Mouse (Mus musculus): ENCODE results near the gene 4930502E18Rik.
"Not testable (repeated sequence)": the region's sequence is repeated elsewhere in the genome, so short reads cannot be mapped to it uniquely, and the experiment has no call there.

The 4930502E18Rik gene

GRCm38 (mm10) chrX:53724596-53724995 is at the start of gene 4930502E18Rik:
TSS of gene 4930502E18Rik (plus strand) at chrX:53724826.
- DNase-seq, result no peak

GRCm38 (mm10) chrX:53676943-53677342 is 47.7 kb upstream of the 4930502E18Rik start:
- DNase-seq, result peak; percentile 23 to 77

DNA sequence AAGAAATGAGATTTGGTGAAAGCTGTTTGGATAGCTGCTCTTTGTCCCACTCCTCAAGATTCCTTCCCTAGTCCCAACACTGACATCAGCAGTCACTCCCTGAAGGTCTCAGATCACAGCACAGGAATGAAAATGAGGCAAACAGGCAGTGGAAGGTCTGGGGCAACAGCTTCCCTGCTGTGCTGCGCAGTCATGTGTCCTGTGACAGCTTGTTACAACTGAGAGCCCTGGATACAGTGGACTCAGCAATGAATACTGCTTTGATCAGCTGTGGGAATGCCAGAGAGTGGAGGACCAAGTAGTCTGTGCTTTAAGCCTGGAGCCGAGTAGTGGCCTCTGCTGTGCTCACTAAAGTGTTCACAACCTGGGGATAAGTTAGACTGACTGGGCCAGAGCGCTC is 42.0 kb upstream of the 4930502E18Rik start:
- not testable (repeated sequence) for DNase-seq

DNA sequence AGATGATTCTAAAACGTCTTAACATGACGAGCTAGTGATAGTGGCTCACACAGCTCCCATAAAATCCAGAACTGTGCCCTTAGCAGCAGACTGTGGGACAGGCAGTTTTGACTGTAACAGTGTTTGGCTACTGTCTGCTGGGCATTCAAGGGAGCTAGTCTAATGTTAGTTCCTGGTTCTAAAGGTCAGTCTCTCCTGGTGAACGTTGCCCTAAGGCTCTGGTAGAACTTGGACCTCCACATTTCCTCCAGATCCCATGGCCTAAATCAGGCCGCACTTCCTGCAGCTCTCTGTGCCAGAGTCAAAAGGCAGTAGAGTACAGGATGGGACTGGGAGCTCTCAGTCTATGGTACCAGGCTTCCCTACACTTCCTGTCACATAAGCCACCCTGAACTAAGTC is 40.0 kb upstream of the 4930502E18Rik start:
- DNase-seq, result peak; percentile 39

DNA sequence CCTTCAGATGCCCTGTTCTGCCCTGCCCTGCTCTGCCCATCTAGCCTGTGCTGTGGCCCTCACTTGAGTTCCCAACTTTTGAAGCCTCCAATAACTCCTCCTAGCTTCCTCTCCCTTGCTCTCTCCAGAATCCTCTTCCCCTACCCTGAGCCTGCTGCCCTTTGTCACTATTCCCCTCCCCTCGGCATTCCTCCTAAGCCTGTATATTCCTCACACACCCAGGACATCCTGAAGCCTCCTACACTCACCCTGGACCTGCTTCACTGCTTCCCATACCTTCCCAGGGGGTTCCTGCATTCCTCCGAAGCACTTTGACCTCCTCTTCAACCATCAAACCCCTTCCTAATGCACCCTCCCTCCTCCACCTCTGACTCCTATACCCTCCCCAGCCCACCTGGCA is 32.6 kb upstream of the 4930502E18Rik start:
- DNase-seq, result no peak

DNA sequence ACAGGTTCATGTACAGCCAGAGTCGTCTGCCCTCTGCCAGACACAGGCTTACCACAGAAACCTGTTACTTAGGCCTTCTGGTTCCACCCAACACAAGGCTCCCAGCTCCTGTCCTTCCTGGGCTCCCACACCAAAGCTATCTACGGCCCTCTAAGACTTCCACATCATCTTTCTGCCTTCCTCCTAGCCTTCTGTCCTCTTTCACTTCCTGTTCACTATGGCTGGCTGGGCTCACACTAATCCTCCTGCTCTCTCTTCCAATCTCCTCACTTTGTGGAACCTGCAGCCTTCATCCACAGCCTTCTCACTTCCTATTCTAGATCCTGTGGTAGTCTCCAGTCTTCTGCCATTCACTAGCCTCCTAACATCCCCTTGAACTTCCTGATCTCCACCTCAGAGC is 31.5 kb upstream of the 4930502E18Rik start:
- DNase-seq, result no peak

DNA sequence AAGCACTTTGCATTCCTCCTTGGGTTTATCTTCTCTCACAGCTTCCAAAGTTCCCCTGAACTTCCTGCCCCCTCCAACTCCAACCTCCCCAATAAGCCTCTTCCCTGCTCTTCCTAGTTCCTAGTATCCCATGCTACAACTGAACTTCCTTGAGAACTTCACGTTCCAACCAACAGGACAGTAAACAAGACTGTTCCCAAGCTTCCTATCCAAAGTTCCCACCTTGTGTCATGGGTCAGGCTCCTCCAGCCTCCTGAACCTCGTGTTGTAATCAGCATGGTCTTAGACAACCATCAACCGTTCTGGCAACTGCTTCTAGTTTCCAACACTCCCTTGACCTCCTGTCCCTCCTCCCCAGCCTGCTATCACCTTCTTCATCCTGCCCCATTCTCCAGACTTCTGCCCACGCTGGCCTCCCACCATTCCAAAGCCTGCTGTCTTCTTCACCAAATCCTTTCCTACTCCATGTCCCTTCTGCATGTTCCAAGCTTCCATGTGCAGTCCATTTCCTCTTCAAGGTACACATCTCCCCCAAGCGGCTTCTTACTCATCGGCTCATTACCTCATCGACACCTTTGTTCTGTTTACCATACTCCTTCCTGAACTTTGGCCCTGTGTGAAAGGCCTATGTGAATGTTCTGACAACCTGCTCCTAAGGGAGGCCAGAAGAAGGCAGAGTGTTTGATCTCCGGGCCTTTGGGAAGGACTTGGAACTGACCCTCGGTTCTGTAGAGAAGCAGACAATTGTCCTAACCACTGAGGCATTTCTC is 30.4 kb upstream of the 4930502E18Rik start:
- no peak for DNase-seq

GRCm38 (mm10) chrX:53699225-53699624 is 25.4 kb upstream of the 4930502E18Rik start:
- DNase-seq, result no peak

DNA sequence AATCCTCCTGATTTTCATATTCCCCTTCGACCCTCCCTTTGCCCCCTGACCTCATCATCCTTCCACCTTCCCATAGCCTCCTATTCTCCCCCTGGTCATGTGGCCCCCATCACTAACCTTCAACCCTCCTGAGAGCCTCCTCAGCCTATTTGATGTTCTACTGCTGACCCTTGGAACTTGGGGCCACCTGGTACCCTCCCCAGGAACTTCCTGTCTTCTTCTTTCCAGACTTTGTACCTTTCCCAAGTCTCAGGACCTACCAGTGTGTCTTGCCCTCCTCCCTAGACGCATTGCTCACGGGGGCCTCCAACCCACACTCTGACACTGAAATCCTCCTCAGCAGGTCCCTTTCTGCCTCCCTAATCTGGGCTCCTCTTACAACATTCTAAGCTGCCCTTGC is 22.0 kb upstream of the 4930502E18Rik start:
- peak in 1 of 2 experiments; percentile 32 for DNase-seq

GRCm38 (mm10) chrX:53715942-53716322 is 8.7 kb upstream of the 4930502E18Rik start:
- no peak for DNase-seq

DNA sequence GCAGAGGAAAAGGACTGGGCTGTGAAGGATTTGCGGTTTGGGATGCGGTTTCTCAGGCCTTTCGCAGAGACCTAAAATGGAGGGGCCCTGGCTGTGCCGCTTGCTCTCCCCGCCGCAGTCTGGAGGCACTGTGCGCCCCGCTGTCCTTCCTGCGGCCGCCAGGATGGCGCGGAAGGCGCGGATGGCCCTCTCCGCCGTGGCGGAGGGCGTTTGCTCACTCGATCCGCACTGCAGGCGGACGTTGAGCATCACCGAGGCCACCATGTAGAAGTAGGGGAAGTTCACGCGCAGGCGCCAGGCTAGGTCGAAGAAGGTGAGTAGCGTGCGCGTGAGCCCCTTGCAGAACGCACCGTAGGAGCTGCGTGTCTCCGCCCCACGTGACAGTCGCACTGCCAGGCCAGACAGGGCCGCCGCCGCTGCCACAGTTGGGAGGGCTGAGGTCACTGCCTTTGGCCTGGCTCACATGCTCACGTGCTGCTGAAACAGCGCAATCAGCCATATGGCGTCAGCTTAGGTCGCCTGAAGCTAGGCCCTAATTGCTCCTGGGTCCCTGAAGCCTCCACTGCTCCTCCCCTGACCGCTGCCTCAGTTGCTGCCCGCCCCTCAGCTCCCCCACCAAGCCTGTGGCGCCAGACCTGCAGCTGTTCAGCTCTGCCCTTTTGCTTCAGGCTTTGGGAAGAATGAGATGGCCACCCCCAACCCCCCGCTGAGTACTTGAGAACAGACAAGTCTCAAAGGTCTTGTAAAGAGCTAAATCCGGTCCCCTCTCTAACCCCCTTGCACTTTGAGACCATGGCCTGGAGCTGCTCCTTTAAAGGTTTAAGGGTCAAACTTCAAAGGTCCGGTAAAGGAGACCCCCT is 8.1 kb upstream of the 4930502E18Rik start:
- DNase-seq, result peak; percentile 30 to 67

DNA sequence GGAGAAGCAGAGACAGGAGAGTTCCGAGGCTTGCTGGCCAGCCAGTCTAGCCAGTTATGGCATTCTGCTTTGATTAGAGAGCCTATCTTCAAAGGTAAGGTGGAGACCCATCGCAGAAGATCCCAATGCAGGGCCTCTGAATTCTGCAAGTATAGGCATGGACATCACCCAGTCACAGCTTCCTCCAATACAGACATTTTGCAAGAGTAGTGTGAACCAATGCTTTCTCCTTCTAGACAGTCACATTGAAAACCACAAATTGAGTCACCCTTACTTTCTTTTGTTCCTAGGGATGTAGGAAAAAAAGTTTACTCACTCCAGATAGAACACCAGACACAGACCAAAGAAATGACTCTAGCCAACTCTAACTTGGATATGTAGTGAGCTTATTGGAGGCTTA is 4.3 kb downstream of the 4930502E18Rik start:
- no peak for DNase-seq

DNA sequence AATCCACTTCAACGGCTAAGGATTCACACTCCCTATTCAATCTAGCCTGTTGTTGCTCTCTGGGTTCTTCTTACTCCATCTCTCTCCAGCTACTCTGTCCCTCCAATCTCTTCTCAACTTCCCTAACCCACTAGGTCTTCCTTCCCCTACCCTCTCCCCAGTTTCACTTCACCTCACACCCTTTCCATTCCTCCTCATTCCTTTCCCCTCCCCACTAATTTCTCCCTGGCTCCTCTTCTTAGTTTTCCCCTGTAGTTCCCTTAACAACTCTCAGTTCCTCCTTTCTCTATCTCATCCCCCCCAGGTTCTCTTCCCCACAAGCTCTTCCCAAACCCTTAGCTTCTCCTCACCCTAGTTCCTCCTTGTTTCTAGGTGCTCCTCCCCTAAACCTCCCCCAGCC is 28.2 kb downstream of the 4930502E18Rik start:
- DNase-seq, result no peak

DNA sequence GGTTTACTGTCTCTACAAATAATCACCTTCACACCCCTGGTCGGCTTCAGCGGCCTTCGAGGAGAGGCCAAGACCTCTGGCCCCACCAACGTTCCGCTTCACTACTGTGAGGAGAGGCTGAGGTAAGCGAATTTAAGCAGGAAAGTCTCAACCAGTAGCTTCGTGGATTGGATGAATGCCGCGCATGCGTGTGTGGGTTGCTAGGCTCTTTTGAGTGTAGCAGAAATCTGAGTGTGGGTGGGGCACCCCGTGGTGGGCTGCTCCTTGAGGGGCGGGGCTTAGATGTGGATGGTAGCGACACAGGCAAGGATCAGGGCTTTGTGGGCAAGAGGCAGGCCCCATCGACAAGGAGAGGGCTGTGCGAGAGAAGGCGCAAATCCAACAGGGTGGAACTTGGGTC is 33.1 kb downstream of the 4930502E18Rik start, which contains the start of gene 1700013H16Rik:
Gene 1700013H16Rik (minus strand): TSS at position 96 of the 400 bp plus-strand sequence.
- no peak for DNase-seq

- DNase-seq, result no peak
These were observed 51.6 kb downstream of the 4930502E18Rik start, which contains the start of gene Zfp36l3 for GRCm38 (mm10) chrX:53776276-53776675. TSS of gene Zfp36l3 (minus strand) at chrX:53776394.
